Mouse (Mus musculus): ENCODE measurements at regions not wholly inside any gene's neighbourhood (a gene's known extent, or its start where the extent isn't known, plus 50 kb on each side); places are given as distances from the start of the nearest gene placed in this dataset.

- no peak overlapping the region for H3K4me2 ChIP-seq
- H3K9ac ChIP-seq (replicated peaks), result no peak overlapping the region
- no peak for ATAC-seq (ENCODE audit: low FRiP score)
Measured at GRCm38 (mm10) chr19:60408436-60408835, 59.7 kb downstream of the Prlhr start.

GRCm38 (mm10) chr19:60399425-60399824, 68.7 kb downstream of the Prlhr start:
- H3K9ac ChIP-seq (replicated peaks), result no peak overlapping the region
- no peak overlapping the region for H3K27ac ChIP-seq (replicated peaks)
- ATAC-seq (ENCODE audit: low FRiP score), result no peak
- no peaks in the 10 kb centered on the region for H3K27me3 ChIP-seq (replicated peaks)
- H3K4me3 ChIP-seq (replicated peaks), result no peak overlapping the region
- H3K36me3 ChIP-seq, result no peaks in the 10 kb centered on the region
- no peaks in the 10 kb centered on the region for H3K9me3 ChIP-seq (replicated peaks)
- H3K4me1 ChIP-seq, result no peaks in the 10 kb centered on the region
- 90% methylated on average over 3 of the region's 3 CpGs for WGBS
- H3K4me2 ChIP-seq, result no peak overlapping the region

More at GRCm38 (mm10) chr19:60408436-60408835, 59.7 kb downstream of the Prlhr start:
- 90% methylated on average over 3 of the region's 3 CpGs for WGBS
- no peak overlapping the region for H3K27ac ChIP-seq (replicated peaks)
- no peaks in the 10 kb centered on the region for H3K36me3 ChIP-seq
- no peaks in the 10 kb centered on the region for H3K4me1 ChIP-seq
- no peak overlapping the region for H3K4me3 ChIP-seq (replicated peaks)
- H3K27me3 ChIP-seq (replicated peaks), result no peaks in the 10 kb centered on the region
- no peaks in the 10 kb centered on the region for H3K9me3 ChIP-seq (replicated peaks)

GRCm38 (mm10) chr19:60397666-60398065, 70.4 kb downstream of the Prlhr start:
- Histone ChIP-seq H3K36me3 (no peaks in the 10 kb centered on the region), H3K27ac (replicated peaks) (no peak overlapping the region), H3K4me1 (no peaks in the 10 kb centered on the region), H3K27me3 (replicated peaks) (no peaks in the 10 kb centered on the region), H3K9me3 (replicated peaks) (no peaks in the 10 kb centered on the region), H3K4me2 (no peak overlapping the region), H3K9ac (replicated peaks) (no peak overlapping the region), H3K4me3 (replicated peaks) (no peak overlapping the region)
- 91% methylated on average over 1 of the region's 1 CpGs for WGBS
- ATAC-seq (ENCODE audit: low FRiP score), result no peak

GRCm38 (mm10) chr19:60396604-60397003, 71.5 kb downstream of the Prlhr start:
- ATAC-seq (ENCODE audit: low FRiP score), result no peak
- Histone ChIP-seq H3K4me2 (no peak overlapping the region), H3K9ac (replicated peaks) (no peak overlapping the region), H3K4me1 (no peaks in the 10 kb centered on the region), H3K36me3 (no peaks in the 10 kb centered on the region), H3K4me3 (replicated peaks) (no peak overlapping the region), H3K9me3 (replicated peaks) (no peaks in the 10 kb centered on the region), H3K27ac (replicated peaks) (no peak overlapping the region), H3K27me3 (replicated peaks) (no peaks in the 10 kb centered on the region)
- WGBS, result 87% methylated on average over 5 of the region's 5 CpGs

GRCm38 (mm10) chr19:60386563-60387241, 81.4 kb downstream of the Prlhr start:
- Histone ChIP-seq H3K4me1 (peaks cover 8% of the 10 kb centered on the region; the same call in 1 of the 2 replicates), H3K27ac (replicated peaks) (no peak overlapping the region), H3K9ac (replicated peaks) (no peak overlapping the region), H3K36me3 (no peaks in the 10 kb centered on the region), H3K27me3 (replicated peaks) (no peaks in the 10 kb centered on the region), H3K4me3 (replicated peaks) (no peak overlapping the region), H3K9me3 (replicated peaks) (no peaks in the 10 kb centered on the region), H3K4me2 (no peak overlapping the region)
- ATAC-seq (ENCODE audit: low FRiP score), result no peak
- 68% methylated on average over 3 of the region's 3 CpGs for WGBS

DNA sequence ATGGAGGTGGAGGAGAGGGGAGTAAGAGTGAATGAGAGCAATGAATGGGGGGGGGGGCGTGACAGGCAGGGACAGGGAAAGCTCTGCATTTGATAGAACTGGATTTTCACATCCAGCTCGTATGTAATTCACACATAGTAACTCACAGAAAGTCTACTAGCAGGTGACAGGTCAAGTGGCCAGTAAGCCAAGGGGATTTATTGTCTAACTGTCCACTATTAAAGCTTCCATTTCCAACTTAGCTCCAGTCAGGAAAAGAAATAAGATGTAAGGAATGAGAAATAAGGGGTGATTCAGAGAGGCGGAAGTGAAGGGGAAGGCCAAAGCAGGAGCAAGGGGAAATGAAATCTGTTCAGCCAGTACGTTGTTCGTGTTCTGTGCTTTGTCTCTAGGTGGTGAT, 83.4 kb downstream of the Prlhr start:
- no peak overlapping the region for H3K4me3 ChIP-seq (replicated peaks)
- no peak overlapping the region for H3K9ac ChIP-seq (replicated peaks)
- no peaks in the 10 kb centered on the region for H3K27me3 ChIP-seq (replicated peaks)
- ATAC-seq (ENCODE audit: low FRiP score), result no peak
- peaks cover 8% of the 10 kb centered on the region; the same call in 1 of the 2 replicates for H3K4me1 ChIP-seq
- WGBS, result 77% methylated on average over 5 of the region's 5 CpGs
- no peak overlapping the region for H3K27ac ChIP-seq (replicated peaks)
- H3K4me2 ChIP-seq, result no peak overlapping the region
- H3K9me3 ChIP-seq (replicated peaks), result no peaks in the 10 kb centered on the region
- H3K36me3 ChIP-seq, result no peaks in the 10 kb centered on the region

- Histone ChIP-seq H3K36me3 (no peaks in the 10 kb centered on the region), H3K4me2 (no peak overlapping the region), H3K27ac (replicated peaks) (no peak overlapping the region), H3K4me3 (replicated peaks) (no peak overlapping the region), H3K9me3 (replicated peaks) (no peaks in the 10 kb centered on the region), H3K27me3 (replicated peaks) (no peaks in the 10 kb centered on the region), H3K9ac (replicated peaks) (no peak overlapping the region), H3K4me1 (peaks cover 5% of the 10 kb centered on the region; the same call in 1 of the 2 replicates)
- no peak for ATAC-seq (ENCODE audit: low FRiP score)
Measured at GRCm38 (mm10) chr19:60382661-60383060, 85.4 kb downstream of the Prlhr start.

DNA sequence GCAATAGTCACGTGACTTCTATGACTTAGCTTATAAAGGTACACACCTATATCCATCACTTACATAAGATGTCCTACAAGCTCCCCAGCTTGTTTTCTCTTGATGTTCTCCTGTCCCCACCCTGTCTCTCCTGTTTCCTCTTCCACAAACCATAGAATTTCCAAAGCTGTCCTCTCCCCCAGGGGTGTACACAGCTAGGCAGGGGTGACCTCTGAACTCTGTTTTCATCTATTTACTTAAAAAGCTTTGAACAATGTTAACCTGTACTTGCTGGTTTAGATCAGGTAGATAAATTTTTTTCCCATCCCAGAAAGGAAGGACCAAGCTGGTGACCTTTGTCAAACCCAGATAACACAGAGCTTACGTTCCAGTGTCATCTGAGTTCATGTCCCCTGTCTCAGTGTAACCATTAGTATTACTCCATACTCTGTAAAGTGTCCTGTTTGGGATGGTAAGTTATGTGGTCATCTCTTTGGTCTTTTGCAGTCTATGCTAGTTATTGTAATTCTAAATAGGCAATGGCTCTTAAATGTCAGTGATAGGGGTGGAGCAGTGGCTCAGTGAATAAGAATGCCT, 89.0 kb downstream of the Prlhr start:
- ATAC-seq (ENCODE audit: low FRiP score), result no peak
- Histone ChIP-seq H3K9ac (replicated peaks) (no peak overlapping the region), H3K27me3 (replicated peaks) (no peaks in the 10 kb centered on the region), H3K9me3 (replicated peaks) (no peaks in the 10 kb centered on the region), H3K36me3 (no peaks in the 10 kb centered on the region), H3K4me1 (no peaks in the 10 kb centered on the region), H3K4me3 (replicated peaks) (no peak overlapping the region), H3K27ac (replicated peaks) (no peak overlapping the region), H3K4me2 (no peak overlapping the region)
- 85% methylated on average over 2 of the region's 2 CpGs for WGBS

GRCm38 (mm10) chr19:60363988-60364599, 104.0 kb downstream of the Prlhr start:
- Histone ChIP-seq H3K27ac (replicated peaks) (no peak overlapping the region), H3K27me3 (replicated peaks) (no peaks in the 10 kb centered on the region), H3K36me3 (no peaks in the 10 kb centered on the region), H3K4me2 (no peak overlapping the region), H3K9me3 (replicated peaks) (no peaks in the 10 kb centered on the region), H3K9ac (replicated peaks) (no peak overlapping the region), H3K4me1 (no peaks in the 10 kb centered on the region), H3K4me3 (replicated peaks) (no peak overlapping the region)
- no peak for ATAC-seq (ENCODE audit: low FRiP score)
- WGBS, result 45% methylated on average over 4 of the region's 4 CpGs

DNA sequence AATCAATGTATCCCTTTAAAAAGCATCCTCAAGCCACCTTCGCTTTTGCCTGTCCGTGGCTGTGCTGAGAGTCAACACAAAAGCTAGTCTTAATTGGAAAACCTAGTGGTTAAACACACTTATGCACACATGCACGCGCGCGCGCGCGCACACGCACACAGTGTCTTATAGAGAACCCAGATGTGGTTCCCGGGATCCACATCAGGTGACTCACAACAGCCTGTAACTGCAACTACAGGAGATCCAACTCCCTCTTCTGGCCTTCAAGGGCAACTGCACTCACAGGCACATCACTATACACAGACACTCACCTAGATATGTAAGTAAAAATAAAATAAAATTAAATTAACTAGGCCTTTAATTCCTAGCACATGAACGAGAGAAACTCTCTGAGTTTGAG, 118.4 kb upstream of the Fam204a start:
- 95% methylated on average over 12 of the region's 12 CpGs for WGBS
- Histone ChIP-seq H3K36me3 (no peaks in the 10 kb centered on the region), H3K9me3 (replicated peaks) (no peaks in the 10 kb centered on the region), H3K4me2 (no peak overlapping the region), H3K4me3 (replicated peaks) (no peak overlapping the region), H3K27me3 (replicated peaks) (no peaks in the 10 kb centered on the region), H3K27ac (replicated peaks) (no peak overlapping the region), H3K9ac (replicated peaks) (no peak overlapping the region), H3K4me1 (no peaks in the 10 kb centered on the region)
- no peak for ATAC-seq (ENCODE audit: low FRiP score)

DNA sequence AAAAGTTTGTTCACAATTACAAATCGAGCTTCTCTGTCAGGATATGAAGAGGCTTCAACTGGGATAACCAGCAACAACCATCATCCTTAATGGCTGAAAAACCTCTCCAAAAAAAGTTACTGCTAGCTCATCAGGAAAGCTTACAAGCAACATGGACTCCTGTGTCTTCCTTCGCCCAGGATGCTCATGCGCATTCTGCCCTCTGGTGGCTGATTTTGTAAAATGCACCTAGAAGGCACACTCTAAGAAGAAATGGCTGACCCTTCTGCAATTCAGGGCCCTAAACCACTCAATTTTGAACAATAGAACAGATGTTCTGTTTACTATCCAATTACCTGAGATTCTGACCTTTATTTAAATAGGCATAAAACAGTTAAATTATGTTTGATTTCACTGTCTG, 115.0 kb upstream of the Fam204a start:
- Histone ChIP-seq H3K27me3 (replicated peaks) (no peaks in the 10 kb centered on the region), H3K36me3 (no peaks in the 10 kb centered on the region), H3K4me3 (replicated peaks) (no peak overlapping the region), H3K9ac (replicated peaks) (no peak overlapping the region), H3K27ac (replicated peaks) (no peak overlapping the region), H3K9me3 (replicated peaks) (no peaks in the 10 kb centered on the region), H3K4me1 (0 out of 2 replicates have a peak, but pooled peaks cover 5% of the 10 kb centered on the region), H3K4me2 (no peak overlapping the region)
- WGBS, result 15% methylated on average over 3 of the region's 3 CpGs
- ATAC-seq (ENCODE audit: low FRiP score), result no peak

GRCm38 (mm10) chr19:60340234-60340633, 113.7 kb upstream of the Fam204a start:
- no peak for ATAC-seq (ENCODE audit: low FRiP score)
- Histone ChIP-seq H3K4me1 (0 out of 2 replicates have a peak, but pooled peaks cover 5% of the 10 kb centered on the region), H3K9ac (replicated peaks) (no peak overlapping the region), H3K9me3 (replicated peaks) (no peaks in the 10 kb centered on the region), H3K4me2 (no peak overlapping the region), H3K27ac (replicated peaks) (no peak overlapping the region), H3K27me3 (replicated peaks) (no peaks in the 10 kb centered on the region), H3K36me3 (no peaks in the 10 kb centered on the region), H3K4me3 (replicated peaks) (no peak overlapping the region)
- 93% methylated on average over 6 of the region's 6 CpGs for WGBS

All from neural tube, embryonic 15.5 days (tissue).